ENCODE assay signal across 8 mouse cellular contexts in genomic region chr2:60963616-60964015, GRCm38 (mm10). TPM values are rescaled to one million over a fixed set of nuclear protein-coding genes. Genes with fewer than 3 reads are reported as not detected.
DNase-seq lines count a peak whose midpoint lies in the region; ATAC-seq and TF ChIP-seq lines count a peak whose summit lies in the region.

No protein-coding gene starts in this region.

- no peaks in the 10 kb centered on the region for H3K36me3 ChIP-seq in kidney, embryonic 14.5 days (ENCODE audit: control insufficient read depth, insufficient read depth, low read length)
- no peaks in the 10 kb centered on the region for H3K36me3 ChIP-seq in hindbrain, embryonic 13.5 days
- H3K36me3 ChIP-seq in lung, embryonic 16.5 days (ENCODE audit: control insufficient read depth, insufficient read depth, low read length) = no peaks in the 10 kb centered on the region
- no peaks in the 10 kb centered on the region for H3K36me3 ChIP-seq in stomach, embryonic 14.5 days (ENCODE audit: control insufficient read depth, insufficient read depth, low read length)

- H3K4me1 ChIP-seq in kidney, embryonic 14.5 days (ENCODE audit: control insufficient read depth, insufficient read depth, low read length) = peaks cover 7% of the 10 kb centered on the region
- peaks cover 1% of the 10 kb centered on the region; the same call in 1 of the 2 replicates for H3K4me1 ChIP-seq in cortical plate, adult 2 months (ENCODE audit: control insufficient read depth, insufficient read depth, low read length)
- peaks cover 34% of the 10 kb centered on the region for H3K4me1 ChIP-seq in hindbrain, embryonic 13.5 days (replicated peaks)
- H3K4me1 ChIP-seq in lung, embryonic 16.5 days (replicated peaks; ENCODE audit: control insufficient read depth, insufficient read depth, low read length) = peaks cover 8% of the 10 kb centered on the region; the same call in 1 of the 2 replicates
- peaks cover 10% of the 10 kb centered on the region; the same call in 1 of the 2 replicates for H3K4me1 ChIP-seq in stomach, embryonic 14.5 days (ENCODE audit: control insufficient read depth, insufficient read depth, low read length)

- no peak for TF ChIP-seq POLR2A in cortical plate, adult 2 months (IDR thresholded peaks at IDR 0.05; ENCODE audit: extremely low read depth, insufficient read depth, low read length)

- no peak for DNase-seq in kidney, adult 9 months
- DNase-seq in cerebellum, adult 9-10 months = no peak
- no peak for DNase-seq in frontal cortex, postnatal 10 days (ENCODE audit: low spot score in 2 of 2)

- H3K4me3 ChIP-seq in kidney, embryonic 14.5 days (ENCODE audit: low read length) = peak overlapping the region; percentile 83
- peak overlapping the region; percentile 92 for H3K4me3 ChIP-seq in cortical plate, adult 2 months (ENCODE audit: insufficient read depth, low read length)
- peak overlapping the region; percentile 78 for H3K4me3 ChIP-seq in hindbrain, embryonic 13.5 days
- peak overlapping the region; percentile 97 for H3K4me3 ChIP-seq in lung, embryonic 16.5 days (ENCODE audit: low read length)
- peak overlapping the region; percentile 88 for H3K4me3 ChIP-seq in stomach, embryonic 14.5 days (ENCODE audit: low read depth, low read length)

- TF ChIP-seq CTCF in cortical plate, adult 2 months (IDR thresholded peaks at IDR 0.05; ENCODE audit: extremely low read depth, insufficient read depth, low read length) = no peak

- peak overlapping the region; percentile 98; the same call in 1 of the 2 replicates for H3K27ac ChIP-seq in kidney, embryonic 14.5 days (ENCODE audit: low read depth, low read length)
- H3K27ac ChIP-seq in cortical plate, adult 2 months (ENCODE audit: insufficient read depth, low read length) = no peak overlapping the region
- H3K27ac ChIP-seq in hindbrain, embryonic 13.5 days = peak overlapping the region; percentile 97
- peak overlapping the region; percentile 100 for H3K27ac ChIP-seq in lung, embryonic 16.5 days (ENCODE audit: low read length)
- peak overlapping the region; percentile 99 for H3K27ac ChIP-seq in stomach, embryonic 14.5 days (ENCODE audit: low read length)

- peak overlapping the region; percentile 89 for H3K9ac ChIP-seq in kidney, embryonic 14.5 days (ENCODE audit: low read depth, low read length)
- H3K9ac ChIP-seq in hindbrain, embryonic 13.5 days = peak overlapping the region; percentile 90
- H3K9ac ChIP-seq in lung, embryonic 16.5 days (ENCODE audit: low read length) = peak overlapping the region; percentile 91
- H3K9ac ChIP-seq in stomach, embryonic 14.5 days (replicated peaks; ENCODE audit: low read depth, low read length) = peak overlapping the region; percentile 91

- peak overlapping the region; percentile 59 for H3K4me2 ChIP-seq in kidney, embryonic 14.5 days (replicated peaks; ENCODE audit: low read depth, low read length)
- peak overlapping the region; percentile 69 for H3K4me2 ChIP-seq in hindbrain, embryonic 13.5 days
- peak overlapping the region; percentile 61 for H3K4me2 ChIP-seq in lung, embryonic 16.5 days (ENCODE audit: low read depth, low read length)
- peak overlapping the region; percentile 47 for H3K4me2 ChIP-seq in stomach, embryonic 14.5 days (replicated peaks; ENCODE audit: low read depth, low read length)

- WGBS in kidney, embryonic 14.5 days = 4% methylated on average over 5 of the region's 5 CpGs
- 9% methylated on average over 5 of the region's 5 CpGs for WGBS in hindbrain, embryonic 13.5 days
- 13% methylated on average over 5 of the region's 5 CpGs for WGBS in lung, embryonic 16.5 days
- WGBS in stomach, embryonic 14.5 days = 14% methylated on average over 5 of the region's 5 CpGs

- no peak for ATAC-seq in kidney, embryonic 14.5 days (ENCODE audit: low FRiP score, low TSS enrichment)
- ATAC-seq in hindbrain, embryonic 13.5 days (ENCODE audit: low FRiP score) = peak; percentile 4; the same call in 1 of the 2 replicates
- peak; percentile 3; the same call in 1 of the 2 replicates for ATAC-seq in lung, embryonic 16.5 days (ENCODE audit: low read depth)
- no peak for ATAC-seq in stomach, embryonic 14.5 days (ENCODE audit: insufficient number of reproducible peaks, insufficient read depth, low FRiP score, low read depth)

- no peaks in the 10 kb centered on the region for H3K9me3 ChIP-seq in kidney, embryonic 14.5 days (ENCODE audit: control insufficient read depth, low read length)
- H3K9me3 ChIP-seq in hindbrain, embryonic 13.5 days = no peaks in the 10 kb centered on the region
- H3K9me3 ChIP-seq in lung, embryonic 16.5 days (ENCODE audit: control insufficient read depth, low read length) = no peaks in the 10 kb centered on the region
- H3K9me3 ChIP-seq in stomach, embryonic 14.5 days (ENCODE audit: control insufficient read depth, low read depth, low read length) = no peaks in the 10 kb centered on the region

- H3K27me3 ChIP-seq in kidney, embryonic 14.5 days (ENCODE audit: control insufficient read depth, insufficient read depth, low read length) = no peaks in the 10 kb centered on the region
- no peaks in the 10 kb centered on the region for H3K27me3 ChIP-seq in hindbrain, embryonic 13.5 days
- H3K27me3 ChIP-seq in lung, embryonic 16.5 days (ENCODE audit: control insufficient read depth, insufficient read depth, low read depth, low read length) = no peaks in the 10 kb centered on the region
- H3K27me3 ChIP-seq in stomach, embryonic 14.5 days (ENCODE audit: control insufficient read depth, insufficient read depth, low read length) = no peaks in the 10 kb centered on the region

RNA-seq across cellular contexts. Expression of gene Rbms1, which starts 0.6 kb away (rescaled TPM):
- 107 and 115 TPM in 2 replicates for polyA plus RNA-seq in kidney, embryonic 14.5 days (2014; fragmentation: Nextera tagmentation; extraction: Ambion mirVana)
- 16.8 and 18.8 TPM in 2 replicates for polyA plus RNA-seq in cortical plate, adult 2 months (2012; rRNA removed)
- polyA plus RNA-seq in hindbrain, embryonic 13.5 days (2015; fragmentation: Nextera tagmentation; extraction: Ambion mirVana) = 62.3 and 71.4 TPM in 2 replicates
- 129 and 130 TPM in 2 replicates for polyA plus RNA-seq in lung, embryonic 16.5 days (2015; fragmentation: Nextera tagmentation; extraction: Ambion mirVana)
- polyA plus RNA-seq in stomach, embryonic 14.5 days (2014; fragmentation: Nextera tagmentation; extraction: Ambion mirVana) = 138 and 146 TPM in 2 replicates

Comparison
In these comparisons a context has a peak if more than half of its experiments do, and no peak if none do; other contexts are left out.
1. ATAC-seq: peak in hindbrain, embryonic 13.5 days (single experiment) and lung, embryonic 16.5 days (single experiment); none in kidney, embryonic 14.5 days (single experiment) and stomach, embryonic 14.5 days (single experiment).
2. Peak in every context shown above with its lines, with median percentiles within 50 percentile points of each other: H3K4me2 ChIP-seq, H3K4me3 ChIP-seq and H3K9ac ChIP-seq.